Mouse (Mus musculus): ENCODE measurements around the gene Gm9573. TPM values are rescaled to one million over a fixed set of nuclear protein-coding genes. Genes with fewer than 3 reads are reported as not detected.

The Gm9573 gene
- total RNA-seq (2021): not detected

DNA sequence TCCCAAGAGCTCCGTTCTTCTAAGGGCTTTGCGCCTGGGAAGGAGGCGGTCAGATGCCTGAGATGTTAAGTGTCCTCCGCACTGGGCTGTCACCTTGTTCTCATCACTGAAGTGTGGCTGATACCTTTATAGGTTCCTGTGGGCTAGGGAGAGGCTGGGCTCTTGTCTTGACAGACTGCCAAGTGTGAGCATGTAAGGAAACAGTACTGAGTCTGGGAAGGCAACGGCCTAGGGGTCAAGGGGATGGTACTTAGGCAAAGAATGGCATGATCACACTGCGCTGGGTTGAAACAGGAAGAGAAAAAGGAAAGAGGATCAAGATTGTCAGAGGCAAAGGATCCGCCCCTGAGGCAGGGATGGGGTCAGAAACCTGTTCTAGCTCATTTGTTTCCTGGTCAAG, at the start of gene Gm9573:
Gene Gm9573, minus strand, starts transcription at position 101 of the 400 bp plus-strand sequence.
- DNase-seq (ENCODE audit: low spot score in 2 of 2): no peak
- intact Hi-C loops (cut with DNase I): loop anchor here (2.0 kb wide), 1 partner anchor 20 kb away; no protein-coding TSS in a partner anchor

DNA sequence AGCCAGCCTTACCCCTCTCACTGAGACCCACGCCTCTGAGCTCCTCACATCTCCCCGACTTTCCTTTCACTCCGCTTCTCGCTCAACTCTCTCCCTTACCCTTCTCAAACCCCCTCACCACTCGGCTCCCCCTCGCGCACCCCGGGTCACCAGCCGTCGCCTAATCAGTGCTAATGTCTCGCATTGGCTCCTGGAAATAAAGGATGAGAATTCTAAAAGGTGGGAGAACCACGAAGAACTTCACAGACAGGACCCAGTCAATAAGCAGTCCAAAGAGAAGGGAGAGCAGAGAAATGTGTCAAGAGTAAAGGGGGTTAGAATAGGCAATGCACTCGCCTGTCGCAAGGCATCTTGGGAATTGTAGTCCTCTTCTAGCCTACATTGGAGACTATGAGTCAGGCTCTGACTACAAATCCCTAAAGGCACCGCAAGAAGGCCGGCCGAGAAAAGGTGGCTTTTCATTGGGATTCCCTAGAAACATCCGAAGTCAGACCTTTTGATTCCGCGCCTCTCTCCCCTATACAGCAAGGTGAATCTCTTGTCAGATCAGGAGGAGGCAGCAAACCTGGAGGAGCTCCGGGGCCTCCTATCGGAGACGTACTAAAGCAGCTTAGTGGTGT, 47.1 kb upstream of the Gm9573 start, which contains the start of gene Gtf2h4:
Gene Gtf2h4, minus strand, starts transcription at position 324 of the 620 bp plus-strand sequence.
- intact Hi-C loops (cut with DNase I): no loop called here
- DNase-seq (ENCODE audit: low spot score in 2 of 2): peak; percentile 92 to 98

DNA sequence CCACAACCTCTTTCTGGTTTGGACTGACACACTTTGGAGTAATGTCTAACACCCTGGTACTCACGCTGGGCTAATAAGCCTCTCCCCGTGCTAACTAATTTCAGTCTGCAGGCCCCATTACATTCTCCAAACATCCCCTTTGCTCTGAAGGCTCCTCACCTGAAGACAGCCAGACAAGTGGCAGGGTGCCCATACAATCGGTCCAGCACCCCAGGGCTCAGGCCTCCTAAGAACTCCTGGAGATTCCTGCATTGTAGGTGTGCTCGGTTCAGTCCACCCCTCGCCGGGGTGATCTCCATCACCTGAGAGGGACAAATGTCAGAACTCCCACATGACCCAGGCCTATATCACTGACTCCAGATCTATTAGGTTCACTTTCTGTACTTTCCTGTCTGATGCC, 46.1 kb upstream of the Gm9573 start:
- DNase-seq (ENCODE audit: low spot score in 2 of 2): no peak
- intact Hi-C loops (cut with DNase I): no loop called here

DNA sequence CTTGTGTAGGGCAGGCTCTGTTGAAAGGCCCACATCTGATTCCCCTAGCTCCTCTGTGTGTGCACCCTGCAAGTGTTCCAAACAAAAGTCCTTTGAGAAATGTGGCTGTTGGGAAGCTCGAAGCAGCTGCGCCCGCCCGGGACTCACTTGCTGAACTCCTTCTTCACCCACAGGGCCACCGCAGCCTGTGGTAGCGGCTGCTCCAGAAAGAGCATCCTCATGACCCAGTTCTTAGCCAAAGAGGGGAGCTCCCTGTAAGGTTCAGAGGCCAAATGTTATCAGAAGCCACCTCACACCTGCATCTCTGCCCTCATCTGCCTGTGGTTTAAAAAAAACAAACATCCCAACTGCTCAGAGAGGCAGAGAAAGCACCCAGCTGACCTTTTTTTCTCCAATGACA, 45.4 kb upstream of the Gm9573 start:
- intact Hi-C loops (cut with DNase I): no loop called here

DNA sequence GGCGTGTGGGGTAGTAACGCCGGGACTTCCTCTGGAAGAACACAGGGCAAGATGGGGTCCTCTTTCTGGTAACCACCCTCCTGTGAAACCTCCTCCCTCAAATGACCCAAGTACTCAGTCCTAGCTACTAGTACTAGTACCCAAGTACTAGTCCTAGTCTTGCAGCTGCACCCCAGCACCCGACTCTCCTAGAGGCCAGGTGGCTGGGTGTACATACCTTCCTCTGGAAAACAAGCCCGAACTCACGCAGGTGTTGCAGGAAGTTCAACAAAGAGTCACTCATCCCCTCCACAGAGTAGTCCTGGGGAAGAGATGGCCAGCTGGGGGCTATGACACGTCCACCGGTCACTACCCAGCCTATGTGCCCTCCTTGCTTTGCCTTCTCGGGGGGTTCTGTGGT, 43.3 kb upstream of the Gm9573 start:
- DNase-seq (ENCODE audit: low spot score in 2 of 2): no peak
- intact Hi-C loops (cut with DNase I): loop anchor here (5.0 kb wide), 1 partner anchor 87 kb away; no protein-coding TSS in a partner anchor

More for the DNA sequence above, 45.4 kb upstream of the Gm9573 start:
- no peak for DNase-seq (ENCODE audit: low spot score in 2 of 2)

DNA sequence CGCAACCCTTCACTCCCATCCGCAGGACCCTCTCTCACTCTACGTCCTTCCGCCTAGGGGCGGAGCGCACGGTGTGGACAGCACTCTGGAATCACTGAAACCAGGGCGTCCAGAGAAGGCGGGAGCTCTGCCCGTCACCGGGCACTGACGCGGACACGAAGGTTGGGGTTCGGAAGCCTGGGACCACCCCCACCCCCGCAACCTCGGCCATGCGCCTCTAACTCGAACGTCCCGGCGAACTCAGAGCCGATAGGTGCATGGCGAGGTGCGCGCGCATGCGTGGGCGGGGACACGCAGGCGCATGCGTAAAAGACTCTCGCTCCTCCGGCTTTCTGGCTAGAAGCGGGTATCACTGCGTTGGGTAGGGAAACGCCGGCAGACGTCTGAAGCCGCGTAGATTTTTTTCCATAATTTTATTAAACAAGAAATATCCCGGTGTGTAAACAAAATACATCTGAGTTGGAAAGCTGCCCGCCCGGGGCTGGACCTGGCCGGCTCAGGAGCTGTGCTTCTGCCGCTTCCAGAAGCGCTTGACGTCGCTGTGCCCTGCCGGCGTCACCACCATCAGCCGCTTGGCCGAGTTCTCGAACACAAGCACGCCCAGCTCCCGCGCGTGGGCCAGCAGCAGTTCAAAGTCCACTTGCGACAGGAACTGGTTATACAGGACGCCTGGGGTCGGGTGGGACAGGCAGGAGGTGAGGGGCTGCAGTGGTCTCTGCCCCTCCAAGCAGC, 41.1 kb upstream of the Gm9573 start, which contains the start of gene Vars2:
Gene Vars2, minus strand, starts transcription at position 259 of the 732 bp plus-strand sequence.
- intact Hi-C loops (cut with DNase I): loop anchor here (1.0 to 5.0 kb wide), 3 partner anchors 32 to 85 kb away; no protein-coding TSS in a partner anchor
- peak; percentile 98 to 99 for DNase-seq (ENCODE audit: low spot score in 2 of 2)

DNA sequence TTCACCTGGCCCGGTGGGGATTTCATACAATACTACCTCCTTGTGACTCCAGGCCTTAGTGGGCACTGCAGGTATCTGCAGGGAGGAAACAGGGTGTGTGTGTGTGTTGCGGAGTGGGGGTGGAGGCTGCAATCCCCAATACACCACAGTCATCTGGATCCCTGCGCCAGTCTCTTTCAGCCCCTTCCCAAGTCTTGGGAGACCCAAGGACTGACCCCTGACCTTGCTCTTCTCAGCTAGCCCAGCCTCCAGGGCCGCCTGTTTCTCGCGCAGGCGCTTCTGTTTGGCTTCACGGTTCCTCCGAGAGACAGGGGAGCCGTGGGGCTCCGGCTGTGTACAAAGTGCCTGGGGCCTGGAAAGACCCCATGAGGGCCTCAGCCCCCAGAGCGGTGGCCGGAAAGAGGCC, 40.4 kb upstream of the Gm9573 start:
- no peak for DNase-seq (ENCODE audit: low spot score in 2 of 2)
- intact Hi-C loops (cut with DNase I): loop anchor here (1.0 to 5.0 kb wide), 3 partner anchors 32 to 85 kb away; no protein-coding TSS in a partner anchor

DNA sequence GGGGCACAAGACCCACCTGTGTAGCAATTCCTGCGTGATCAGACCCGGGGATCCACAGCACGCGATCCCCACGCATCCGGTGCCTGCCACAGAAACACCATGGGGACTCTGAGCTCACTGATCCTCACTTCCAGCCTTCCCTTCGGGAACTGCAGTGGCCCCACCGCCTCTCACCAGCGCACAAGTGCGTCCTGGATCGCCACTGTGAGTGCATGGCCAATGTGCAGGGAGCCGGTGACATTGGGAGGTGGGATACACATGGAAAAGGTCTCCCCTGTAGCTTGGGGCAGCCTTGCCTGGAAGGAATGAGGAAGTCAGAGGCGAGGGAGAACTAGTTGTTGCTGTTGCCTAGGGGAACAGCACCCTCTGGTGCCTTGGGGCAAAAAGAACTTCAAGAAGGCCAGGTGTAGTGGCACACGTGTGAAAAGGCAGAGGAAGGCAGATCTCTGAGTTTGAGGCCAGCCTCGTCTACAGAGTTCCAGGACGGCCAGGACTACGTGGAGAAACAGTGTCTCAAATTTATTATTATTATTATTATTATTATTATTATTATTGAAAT, 39.6 kb upstream of the Gm9573 start:
- intact Hi-C loops (cut with DNase I): loop anchor here (2.0 to 5.0 kb wide), 2 partner anchors 75 to 84 kb away; no protein-coding TSS in a partner anchor
- peak in 1 of 2 experiments; percentile 60 for DNase-seq (ENCODE audit: low spot score in 2 of 2)

DNA sequence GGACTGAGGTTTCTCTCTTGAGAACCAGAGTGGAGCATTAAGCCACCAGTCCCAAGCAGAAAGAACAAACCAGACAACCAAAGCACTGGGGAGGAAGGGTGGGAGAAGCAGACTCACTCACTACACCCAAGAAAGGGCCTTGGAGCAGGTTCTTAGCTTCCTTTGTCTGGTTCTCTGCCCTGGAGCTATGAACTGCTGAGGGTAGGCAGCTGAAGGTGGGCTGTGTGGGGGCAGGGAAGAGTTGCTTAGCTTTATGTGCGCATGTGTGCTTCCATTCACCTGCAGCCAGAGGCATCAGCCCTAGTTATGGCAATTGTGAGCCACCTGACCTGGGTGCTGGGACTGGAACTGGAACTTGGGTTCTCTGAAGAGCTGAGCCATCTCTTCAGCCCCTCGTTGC, 26.6 kb upstream of the Gm9573 start:
- no peak for DNase-seq (ENCODE audit: low spot score in 2 of 2)
- intact Hi-C loops (cut with DNase I): no loop called here

DNA sequence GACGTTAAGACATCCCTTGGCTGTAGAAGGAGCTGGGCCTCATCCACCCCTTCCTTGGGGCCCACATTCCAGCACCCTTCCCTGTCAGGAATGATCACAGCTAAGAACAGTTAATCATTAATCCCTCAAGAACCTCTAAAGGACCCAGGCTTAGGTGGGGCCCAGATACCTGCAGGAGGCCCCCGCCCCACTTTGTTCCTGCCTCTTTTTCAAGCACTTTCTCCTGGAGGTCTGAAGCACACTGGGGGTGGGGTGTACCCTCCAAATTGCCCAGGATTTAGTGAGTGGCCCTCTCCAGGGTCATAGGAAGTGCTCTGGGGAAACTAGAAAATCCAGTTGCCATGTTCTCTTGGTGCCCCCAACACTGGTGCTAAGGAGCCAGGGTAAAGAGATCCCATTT, 23.0 kb upstream of the Gm9573 start:
- no peak for DNase-seq (ENCODE audit: low spot score in 2 of 2)

DNA sequence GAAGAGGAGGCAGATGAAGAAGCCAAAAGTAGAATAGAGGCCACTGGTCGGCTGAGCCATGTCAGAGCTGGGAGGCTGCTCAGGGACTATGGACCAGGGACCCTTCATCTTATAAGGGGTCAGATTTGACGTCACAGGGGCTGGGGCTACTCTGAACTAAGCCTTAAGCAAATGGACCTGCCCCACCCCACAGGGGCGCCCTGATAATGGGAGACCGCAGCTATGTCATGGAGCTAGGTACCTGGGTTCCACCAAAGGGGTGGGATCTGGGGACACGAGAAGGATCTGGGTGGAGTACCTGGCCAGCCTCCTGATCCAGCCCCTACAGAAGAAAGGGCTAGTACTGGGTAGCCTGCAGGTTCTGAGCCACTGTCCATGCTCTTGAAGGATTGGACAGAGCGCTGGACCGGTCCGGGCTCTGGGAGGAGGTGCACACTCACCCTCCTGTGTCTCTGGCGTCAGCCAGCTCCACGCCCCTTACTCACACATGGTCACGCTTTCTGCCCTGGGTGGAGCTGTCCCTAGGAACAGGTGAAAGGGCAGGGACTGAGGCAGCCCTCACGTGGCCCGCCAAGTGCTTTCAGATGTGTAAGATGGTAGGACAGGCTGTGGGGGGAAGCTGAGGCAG, 17.3 kb upstream of the Gm9573 start, which contains the start of gene Mucl3:
Gene Mucl3, minus strand, starts transcription at position 87 of the 628 bp plus-strand sequence.
- DNase-seq (ENCODE audit: low spot score in 2 of 2): no peak
- intact Hi-C loops (cut with DNase I): no loop called here

More for the DNA sequence above, 23.0 kb upstream of the Gm9573 start:
- intact Hi-C loops (cut with DNase I): no loop called here

DNA sequence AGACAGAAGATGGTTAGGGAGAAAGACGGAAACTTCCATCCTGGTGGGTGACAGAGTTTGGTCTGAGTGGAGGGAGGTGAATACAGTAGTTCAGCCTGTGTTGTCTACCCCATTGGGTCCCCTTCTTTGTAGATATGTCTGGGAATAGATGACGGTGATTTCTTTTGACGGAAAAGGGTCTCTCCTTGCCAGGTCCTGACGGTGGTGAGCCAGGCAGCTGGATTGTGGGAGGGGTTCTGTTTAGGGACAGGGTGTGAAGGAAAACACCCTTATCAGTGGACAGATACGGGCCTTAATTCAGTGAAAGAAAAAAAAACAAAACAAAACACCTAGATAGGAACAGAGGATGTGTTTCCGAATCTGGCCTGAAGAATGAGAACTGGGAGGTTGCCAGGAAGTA, 12.9 kb upstream of the Gm9573 start:
- intact Hi-C loops (cut with DNase I): no loop called here
- DNase-seq (ENCODE audit: low spot score in 2 of 2): no peak

DNA sequence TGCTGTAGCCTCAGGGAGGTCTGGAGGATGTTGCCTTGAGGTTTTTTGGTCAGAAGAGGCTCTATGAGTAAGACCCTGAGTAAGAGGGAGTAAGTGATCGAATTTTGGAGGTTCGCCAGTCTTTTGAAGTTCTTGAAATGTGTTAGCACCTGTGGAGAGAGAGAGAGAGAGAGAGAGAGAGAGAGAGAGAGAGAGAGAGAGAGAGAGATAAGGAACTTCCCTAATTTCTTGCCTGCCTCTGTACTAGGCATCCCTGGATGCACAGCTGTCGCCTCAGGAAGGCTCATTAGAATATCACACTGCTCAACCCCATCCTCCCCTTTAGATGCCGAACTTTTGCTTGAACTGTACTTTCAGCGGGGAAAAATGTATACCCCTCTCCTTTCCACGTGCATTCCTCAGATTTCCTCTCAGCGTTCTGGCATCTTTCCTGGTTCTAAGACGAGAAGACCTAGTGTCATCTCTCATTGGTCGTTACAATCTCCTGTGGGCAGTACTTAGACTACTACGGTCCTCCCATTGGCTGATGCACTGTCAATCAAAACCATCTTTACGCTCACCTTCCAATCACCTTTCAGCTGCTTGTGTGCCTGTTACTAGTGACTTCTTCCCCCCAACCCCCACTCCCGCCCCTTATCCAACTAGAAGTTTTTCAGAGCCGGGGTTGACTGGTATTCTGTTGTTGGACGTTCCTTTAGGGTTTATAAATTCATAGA, 12.2 kb upstream of the Gm9573 start:
- intact Hi-C loops (cut with DNase I): no loop called here
- peak; percentile 50 to 71 for DNase-seq (ENCODE audit: low spot score in 2 of 2)

DNA sequence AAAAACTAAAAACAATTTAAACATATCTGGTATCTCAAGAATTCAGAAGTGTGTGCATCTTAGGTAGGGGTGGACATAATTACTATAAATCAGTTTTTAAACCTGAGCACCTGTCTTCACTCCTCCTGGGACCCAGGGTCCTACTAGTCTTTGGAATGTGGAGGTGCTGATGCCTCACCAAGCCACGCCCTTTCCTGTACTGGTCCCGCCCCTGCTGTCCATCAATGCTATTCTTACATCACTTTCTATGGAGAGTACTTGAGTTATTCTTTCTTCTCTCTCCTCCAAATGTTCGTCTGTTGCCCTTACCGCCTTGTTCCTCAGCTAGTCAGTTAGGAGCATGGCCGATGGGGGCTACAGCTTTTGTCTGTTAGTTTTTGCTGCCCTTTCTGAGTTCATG, 9.9 kb upstream of the Gm9573 start:
- intact Hi-C loops (cut with DNase I): no loop called here
- DNase-seq (ENCODE audit: low spot score in 2 of 2): peak in 1 of 2 experiments; percentile 62

DNA sequence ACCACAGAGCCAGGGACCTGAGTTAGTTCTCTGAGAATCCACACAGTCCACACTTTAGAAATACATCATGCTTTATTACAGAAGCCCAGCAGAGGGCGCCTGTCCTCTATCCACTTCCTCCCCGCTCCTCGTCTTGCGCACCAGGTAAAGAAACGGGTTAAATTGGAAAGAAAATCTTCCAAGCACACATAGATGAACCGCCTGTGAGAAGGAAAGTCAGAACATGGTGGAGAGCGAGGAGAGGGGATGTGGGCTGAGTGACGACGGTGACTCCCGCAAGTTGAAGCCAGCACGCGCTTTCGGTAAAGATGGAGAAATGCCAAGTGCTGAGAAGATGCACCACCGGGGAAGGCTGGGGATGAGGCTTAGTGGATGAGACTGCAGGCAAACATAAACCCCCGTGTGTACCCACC, 9.3 kb upstream of the Gm9573 start:
- peak; percentile 86 to 92 for DNase-seq (ENCODE audit: low spot score in 2 of 2)
- intact Hi-C loops (cut with DNase I): loop anchor here (1.0 kb wide), 3 partner anchors 32 to 90 kb away; partner anchors contain the start of gene Vars2

DNA sequence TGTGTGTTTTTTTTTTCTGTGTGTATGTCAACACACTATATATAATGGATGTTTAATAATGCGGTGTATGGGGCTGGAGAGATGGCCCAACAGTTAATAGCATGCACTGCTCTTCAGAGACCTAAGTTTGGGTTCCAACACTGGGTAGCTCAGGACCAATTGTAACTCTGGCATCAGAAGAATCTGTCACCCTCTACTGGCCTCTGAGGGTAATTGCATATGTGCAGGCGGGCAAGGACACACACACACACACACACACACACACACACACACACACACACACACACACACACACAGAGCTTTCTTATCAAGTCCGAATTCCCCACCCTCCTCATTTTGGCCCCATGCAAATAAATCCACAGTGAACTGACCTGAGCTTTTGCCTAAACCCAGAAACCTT, 8.8 kb upstream of the Gm9573 start:
- intact Hi-C loops (cut with DNase I): loop anchor here (1.0 kb wide), 3 partner anchors 32 to 90 kb away; partner anchors contain the start of gene Vars2

DNA sequence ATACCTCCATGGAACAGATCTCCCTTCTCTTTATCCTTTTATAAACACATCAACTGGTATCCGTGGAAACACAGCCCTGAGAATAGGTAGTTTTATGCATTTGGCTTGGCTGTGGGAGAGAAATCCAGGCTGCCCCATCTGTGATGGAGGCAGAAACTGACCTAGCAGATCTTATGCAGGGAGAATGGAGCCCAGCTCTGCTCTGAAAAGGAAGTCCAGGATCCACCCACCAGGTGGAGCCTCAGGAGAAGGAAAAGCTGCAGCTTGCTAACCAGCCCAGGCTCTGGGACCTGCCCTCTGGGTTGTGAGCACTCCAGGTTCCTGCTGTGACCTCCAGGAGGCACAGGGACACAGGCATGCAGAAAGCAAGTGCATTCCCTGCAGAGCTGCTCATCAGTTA, 7.6 kb upstream of the Gm9573 start:
- intact Hi-C loops (cut with DNase I): no loop called here
- DNase-seq (ENCODE audit: low spot score in 2 of 2): peak; percentile 68 to 90

More for the DNA sequence above, 8.8 kb upstream of the Gm9573 start:
- DNase-seq (ENCODE audit: low spot score in 2 of 2): peak in 1 of 2 experiments; percentile 54

DNA sequence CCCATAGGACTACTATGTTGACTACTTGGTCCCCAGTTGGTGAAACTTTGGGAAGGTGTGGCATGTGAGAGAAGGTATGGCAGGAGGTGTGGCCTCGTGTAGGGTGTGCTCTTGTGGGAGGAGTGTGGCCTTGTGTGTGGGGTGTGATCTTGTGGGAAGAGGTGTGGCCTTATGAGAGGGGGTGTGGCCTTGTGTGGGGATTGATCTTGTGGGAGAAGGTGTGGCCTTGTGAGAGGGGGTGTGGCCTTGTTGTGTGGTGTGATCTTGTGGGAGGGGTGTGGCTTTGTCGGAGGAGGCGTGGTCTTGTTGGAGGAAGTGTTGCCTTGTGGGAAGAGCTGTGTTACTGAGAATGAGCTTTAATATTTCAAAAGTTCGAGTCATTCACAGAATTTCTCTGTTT, 9.3 kb downstream of the Gm9573 start:
- DNase-seq (ENCODE audit: low spot score in 2 of 2): no peak
- intact Hi-C loops (cut with DNase I): no loop called here

DNA sequence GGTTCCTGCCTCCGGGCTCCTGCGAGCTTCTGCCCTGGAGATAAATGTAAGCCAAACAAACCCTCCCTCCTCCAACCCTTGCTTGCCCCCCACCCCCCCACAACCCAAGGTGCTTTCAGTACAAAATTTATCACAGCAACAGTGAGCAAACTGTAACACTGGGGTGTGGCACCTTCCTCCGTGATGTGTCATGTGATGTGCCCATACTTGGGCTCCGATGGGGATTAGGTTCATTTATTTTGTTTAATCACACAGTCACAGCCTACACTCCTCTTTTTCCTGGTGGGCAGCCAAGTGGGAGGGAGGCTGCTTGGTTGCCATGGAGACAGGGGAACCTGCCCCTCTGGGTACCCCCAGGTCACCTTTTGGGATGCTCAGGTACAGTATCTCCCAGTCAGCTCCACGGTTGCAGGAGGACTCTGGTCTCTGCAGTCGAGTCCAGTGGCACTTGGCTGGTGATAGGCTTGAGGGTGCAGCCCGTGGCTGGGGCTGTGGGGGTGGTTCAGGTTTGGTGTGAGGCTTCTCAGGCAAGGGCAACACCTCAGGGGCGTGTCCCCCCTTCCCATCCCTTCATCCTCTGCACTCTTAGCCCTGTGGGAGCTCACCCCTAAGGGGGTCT, 24.6 kb downstream of the Gm9573 start:
- intact Hi-C loops (cut with DNase I): no loop called here
- DNase-seq (ENCODE audit: low spot score in 2 of 2): no peak
